Mouse (Mus musculus): ENCODE results near the gene F2r.

GRCm38 (mm10) chr13:95598232-95598920, 19.9 kb downstream of the F2r start:
- TF ChIP-seq CTCF (IDR thresholded peaks at IDR 0.05): no peak
- no peak for TF ChIP-seq EP300 (IDR thresholded peaks at IDR 0.05)

Measured in lung, postnatal 0 days (tissue).